In the genomic region with DNA sequence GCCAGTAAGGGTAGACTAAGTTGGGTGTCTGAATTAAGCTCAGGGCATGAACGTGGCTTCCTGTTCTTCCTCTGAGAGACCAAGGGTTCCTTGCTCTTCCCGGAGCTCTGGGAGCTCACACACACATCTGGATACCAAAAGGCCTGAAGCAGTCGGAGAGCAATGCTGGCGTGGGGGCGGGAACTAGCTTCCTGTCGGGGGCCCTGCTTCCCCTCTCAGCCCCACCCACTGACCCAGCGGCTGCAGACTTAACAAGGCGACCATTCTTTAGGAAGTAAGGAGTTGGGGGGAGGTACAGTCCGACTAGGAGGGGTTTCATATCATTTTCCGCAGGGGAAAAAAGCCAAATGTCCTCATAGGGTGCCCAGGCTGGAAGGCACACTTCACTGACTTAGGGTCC, we compare ENCODE assay signal across 8 mouse cellular contexts.
A peak's percentile ranks its signal among the peaks of the same experiment; 100 is the strongest.
DNase-seq lines count a peak whose midpoint lies in the region; ATAC-seq lines count a peak whose summit lies in the region.

No protein-coding gene starts in this region.

- 20% methylated on average over 10 of the region's 10 CpGs for WGBS in embryonic facial prominence, embryonic 14.5 days
- 62% methylated on average over 10 of the region's 10 CpGs for WGBS in hindbrain, embryonic 14.5 days
- WGBS in liver, embryonic 11.5 days, result 22% methylated on average over 10 of the region's 10 CpGs

- H3K27me3 ChIP-seq in embryonic facial prominence, embryonic 14.5 days (replicated peaks; ENCODE audit: control insufficient read depth, insufficient read depth, low read length), result no peaks in the 10 kb centered on the region
- no peaks in the 10 kb centered on the region for H3K27me3 ChIP-seq in hindbrain, embryonic 14.5 days (ENCODE audit: control insufficient read depth, insufficient read depth, low read length)
- H3K27me3 ChIP-seq in liver, embryonic 11.5 days (replicated peaks; ENCODE audit: control insufficient read depth, insufficient read depth, low read length), result no peaks in the 10 kb centered on the region

- H3K4me1 ChIP-seq in embryonic facial prominence, embryonic 14.5 days (ENCODE audit: control insufficient read depth, insufficient read depth, low read length), result peaks cover 5% of the 10 kb centered on the region
- no peaks in the 10 kb centered on the region for H3K4me1 ChIP-seq in hindbrain, embryonic 14.5 days (replicated peaks; ENCODE audit: control insufficient read depth, insufficient read depth, low read length)
- peaks cover 17% of the 10 kb centered on the region for H3K4me1 ChIP-seq in liver, embryonic 11.5 days (replicated peaks; ENCODE audit: control insufficient read depth, insufficient read depth, low read length)

- no peak overlapping the region for H3K9ac ChIP-seq in embryonic facial prominence, embryonic 14.5 days (ENCODE audit: low read depth, low read length)
- no peak overlapping the region for H3K9ac ChIP-seq in hindbrain, embryonic 14.5 days
- H3K9ac ChIP-seq in liver, embryonic 11.5 days (ENCODE audit: low read depth, low read length), result peak overlapping the region; percentile 1; the same call in 1 of the 2 replicates

- no peak overlapping the region; the same call in 1 of the 2 replicates for H3K4me2 ChIP-seq in embryonic facial prominence, embryonic 14.5 days (ENCODE audit: low read depth, low read length)
- H3K4me2 ChIP-seq in hindbrain, embryonic 14.5 days (replicated peaks), result no peak overlapping the region
- H3K4me2 ChIP-seq in liver, embryonic 11.5 days, result peak overlapping the region; percentile 46

- peak overlapping the region; percentile 86 for H3K27ac ChIP-seq in embryonic facial prominence, embryonic 14.5 days (replicated peaks; ENCODE audit: low read depth, low read length)
- H3K27ac ChIP-seq in hindbrain, embryonic 14.5 days, result peak overlapping the region; percentile 20; the same call in 1 of the 2 replicates
- H3K27ac ChIP-seq in liver, embryonic 11.5 days (ENCODE audit: low read depth, low read length), result peak overlapping the region; percentile 56

- peak; percentile 36 for DNase-seq in right cerebral cortex, postnatal 14 days
- DNase-seq in right cerebral cortex, postnatal 4 days, result no peak
- peak; percentile 92 for DNase-seq in embryonic facial prominence, embryonic 14.5 days (ENCODE audit: low spot score)
- DNase-seq in hindbrain, embryonic 14.5 days (ENCODE audit: low spot score), result no peak
- DNase-seq in liver, embryonic 11.5 days (ENCODE audit: low spot score), result peak; percentile 80
- peak; percentile 25 for DNase-seq in skeletal muscle tissue, adult 2 months (ENCODE audit: low read depth, low spot score)
- no peak for DNase-seq in urinary bladder, postnatal 36 days (ENCODE audit: low spot score in 2 of 2)
- no peak for DNase-seq in cerebellum, postnatal 4 days (ENCODE audit: low spot score in 2 of 2)

- H3K36me3 ChIP-seq in embryonic facial prominence, embryonic 14.5 days (ENCODE audit: control insufficient read depth, insufficient read depth, low read length), result peaks cover 91% of the 10 kb centered on the region
- peaks cover 98% of the 10 kb centered on the region for H3K36me3 ChIP-seq in hindbrain, embryonic 14.5 days (replicated peaks; ENCODE audit: control insufficient read depth, insufficient read depth)
- H3K36me3 ChIP-seq in liver, embryonic 11.5 days (ENCODE audit: control insufficient read depth, insufficient read depth, low read length), result peaks cover 27% of the 10 kb centered on the region

- peak; percentile 73; the same call in 1 of the 2 replicates for ATAC-seq in embryonic facial prominence, embryonic 14.5 days (ENCODE audit: low read depth)
- no peak for ATAC-seq in hindbrain, embryonic 14.5 days (ENCODE audit: low FRiP score)
- ATAC-seq in liver, embryonic 11.5 days (replicated peaks; ENCODE audit: low FRiP score), result peak; percentile 83

- no peak overlapping the region for H3K4me3 ChIP-seq in embryonic facial prominence, embryonic 14.5 days (ENCODE audit: low read depth, low read length)
- no peak overlapping the region for H3K4me3 ChIP-seq in hindbrain, embryonic 14.5 days (replicated peaks; ENCODE audit: low read length)
- H3K4me3 ChIP-seq in liver, embryonic 11.5 days (ENCODE audit: low read depth, low read length), result no peak overlapping the region

- H3K9me3 ChIP-seq in embryonic facial prominence, embryonic 14.5 days (ENCODE audit: control insufficient read depth, low read length), result no peaks in the 10 kb centered on the region
- no peaks in the 10 kb centered on the region for H3K9me3 ChIP-seq in hindbrain, embryonic 14.5 days (ENCODE audit: control insufficient read depth, low read length)
- H3K9me3 ChIP-seq in liver, embryonic 11.5 days (ENCODE audit: control insufficient read depth, low read length), result no peaks in the 10 kb centered on the region

Comparison
In these comparisons a context has a peak if more than half of its experiments do, and no peak if none do; other contexts are left out.
1. DNase-seq: peak in right cerebral cortex, postnatal 14 days (single experiment), embryonic facial prominence, embryonic 14.5 days (single experiment), liver, embryonic 11.5 days (single experiment) and skeletal muscle tissue, adult 2 months (single experiment); none in right cerebral cortex, postnatal 4 days (single experiment), hindbrain, embryonic 14.5 days (single experiment), urinary bladder, postnatal 36 days (0 of 2) and cerebellum, postnatal 4 days (0 of 2).
2. H3K27ac ChIP-seq: peak in every context shown above with its lines; median percentile 86 in embryonic facial prominence, embryonic 14.5 days; 56 in liver, embryonic 11.5 days; 20 in hindbrain, embryonic 14.5 days.